ENCODE assay signal across 28 mouse cellular contexts in genomic region chr16:76643801-76644200, GRCm38 (mm10).
DNase-seq lines count a peak whose midpoint lies in the region; ATAC-seq lines count a peak whose summit lies in the region.
"Had no signal": no experiment of that assay in that cellular context is flagged by ENCODE, and none has a peak within 500 bp of the region (broad histone marks: within the 10 kb centered on the region; RNA-seq: fewer than 3 reads in every experiment).

No protein-coding gene starts in this region.

- no peak overlapping the region for H3K9ac ChIP-seq in limb, embryonic 11.5 days (ENCODE audit: low read length)
- H3K9ac ChIP-seq: embryonic facial prominence, embryonic 12.5 days; forebrain, embryonic 12.5 days; forebrain, embryonic 15.5 days; heart, embryonic 13.5 days; hindbrain, embryonic 14.5 days had no signal

- 92% methylated on average over 9 of the region's 9 CpGs for WGBS in limb, embryonic 11.5 days
- WGBS in limb, embryonic 10.5 days: 98% methylated on average over 9 of the region's 9 CpGs

- H3K4me3 ChIP-seq in limb, embryonic 11.5 days (ENCODE audit: low read depth, low read length): no peak overlapping the region
- no peak overlapping the region for H3K4me3 ChIP-seq in limb, embryonic 10.5 days
- H3K4me3 ChIP-seq: embryonic facial prominence, embryonic 12.5 days; erythroblast, embryonic 14.5 days; forebrain, embryonic 12.5 days; forebrain, embryonic 15.5 days; heart, adult 2 months; heart, embryonic 10.5 days; heart, embryonic 13.5 days had no signal

- no peaks in the 10 kb centered on the region for H3K9me3 ChIP-seq in limb, embryonic 11.5 days (ENCODE audit: control insufficient read depth, low read length)
- H3K9me3 ChIP-seq in limb, embryonic 10.5 days (replicated peaks): no peaks in the 10 kb centered on the region
- H3K9me3 ChIP-seq: embryonic facial prominence, embryonic 12.5 days; forebrain, embryonic 12.5 days; forebrain, embryonic 15.5 days; G1E; heart, embryonic 10.5 days; heart, embryonic 13.5 days had no signal

- H3K4me1 ChIP-seq in limb, embryonic 11.5 days (ENCODE audit: control insufficient read depth, insufficient read depth, low read length): no peaks in the 10 kb centered on the region
- H3K4me1 ChIP-seq in limb, embryonic 10.5 days: no peaks in the 10 kb centered on the region
- H3K4me1 ChIP-seq: embryonic facial prominence, embryonic 12.5 days; forebrain, embryonic 12.5 days; forebrain, embryonic 15.5 days; heart, embryonic 10.5 days; heart, embryonic 13.5 days had no signal

- peak; percentile 54 for DNase-seq in gastrocnemius, adult 18-20 months (ENCODE audit: low spot score)
- no peak for DNase-seq in gastrocnemius, postnatal 4 days (ENCODE audit: low spot score in 2 of 2)
- peak; percentile 14 for DNase-seq in limb, embryonic 11.5 days (ENCODE audit: low spot score)
- no peak for DNase-seq in limb, embryonic 10.5 days (ENCODE audit: low spot score)
- DNase-seq in gastrocnemius, postnatal 25 days: peak; percentile 15
- DNase-seq in kidney, adult 18-20 months: no peak
- DNase-seq: adrenal gland, postnatal 10 days; adrenal gland, postnatal 36 days; B cell, adult 2 months; cerebellum, adult 18-20 months; cerebellum, adult 9-10 months; cerebellum, postnatal 14 days; heart, adult 2 months; heart, postnatal 14 days; heart, postnatal 4 days had no signal

- H3K27ac ChIP-seq in limb, embryonic 11.5 days (replicated peaks; ENCODE audit: low read depth, low read length): no peak overlapping the region
- no peak overlapping the region for H3K27ac ChIP-seq in limb, embryonic 10.5 days
- H3K27ac ChIP-seq: embryonic facial prominence, embryonic 12.5 days; forebrain, embryonic 12.5 days; forebrain, embryonic 15.5 days; heart, adult 2 months; heart, embryonic 10.5 days; heart, embryonic 13.5 days; hindbrain, embryonic 14.5 days; hindbrain, postnatal 0 days had no signal

- no peak overlapping the region for H3K4me2 ChIP-seq in limb, embryonic 11.5 days (ENCODE audit: low read depth, severe bottlenecking)
- H3K4me2 ChIP-seq: embryonic facial prominence, embryonic 12.5 days; forebrain, embryonic 12.5 days; forebrain, embryonic 15.5 days; heart, embryonic 13.5 days; hindbrain, embryonic 14.5 days had no signal

- no peaks in the 10 kb centered on the region for H3K27me3 ChIP-seq in limb, embryonic 11.5 days (ENCODE audit: control insufficient read depth, insufficient read depth, low read length)
- H3K27me3 ChIP-seq in limb, embryonic 10.5 days (ENCODE audit: low read depth, poor library complexity, severe bottlenecking): no peaks in the 10 kb centered on the region
- H3K27me3 ChIP-seq: CH12.LX; embryonic facial prominence, embryonic 12.5 days; forebrain, embryonic 12.5 days; forebrain, embryonic 15.5 days; heart, embryonic 13.5 days; Patski had no signal

- ATAC-seq in limb, embryonic 11.5 days (ENCODE audit: insufficient number of reproducible peaks, low FRiP score, low TSS enrichment, low read depth): no peak
- ATAC-seq: forebrain, embryonic 15.5 days; hindbrain, postnatal 0 days; inflammation-experienced regulatory T-cells, adult 6 months; intestine, embryonic 16.5 days; Patski had no signal

- H3K36me3 ChIP-seq in limb, embryonic 11.5 days (ENCODE audit: control insufficient read depth, insufficient read depth, low read length): no peaks in the 10 kb centered on the region
- H3K36me3 ChIP-seq in limb, embryonic 10.5 days: no peaks in the 10 kb centered on the region
- H3K36me3 ChIP-seq: embryonic facial prominence, embryonic 12.5 days; forebrain, embryonic 12.5 days; forebrain, embryonic 15.5 days; G1E; heart, embryonic 10.5 days; heart, embryonic 13.5 days had no signal

Comparison
In these comparisons a context has a peak if more than half of its experiments do, and no peak if none do; other contexts are left out.
1. DNase-seq: peak in gastrocnemius, adult 18-20 months (single experiment), limb, embryonic 11.5 days (single experiment) and gastrocnemius, postnatal 25 days (single experiment); none in gastrocnemius, postnatal 4 days (0 of 2), limb, embryonic 10.5 days (single experiment) and kidney, adult 18-20 months (single experiment).